Mouse (Mus musculus) liver, embryonic 13.5 days (tissue): ENCODE results near the gene Rtn4rl2. TPM values are rescaled to one million over a fixed set of nuclear protein-coding genes. Genes with fewer than 3 reads are reported as not detected.

Experiments used
- ATAC-seq: fragments of 200-750 bp; cut with Nextera tagmentation; 2 replicates; pipeline ENCODE4 v1.8.0; 2017; ENCODE audit warnings: low read depth, mild to moderate bottlenecking, moderate number of reproducible peaks, moderate library complexity
- DNase-seq: peaks from one replicate; pipeline ENCODE4 v3.0.0; 2022
- H3K27ac ChIP-seq: fragments of 300-500 bp; sonication (generic); 2 replicates; pipeline ENCODE4 v1.5.1; 2015; ENCODE audit warnings: moderate library complexity, mild to moderate bottlenecking, inconsistent platforms
- H3K27me3 ChIP-seq: fragments of 300-500 bp; sonication (generic); 2 replicates; pipeline ENCODE4 v1.6.1; 2015; ENCODE audit warnings: mild to moderate bottlenecking, inconsistent platforms
- H3K36me3 ChIP-seq: fragments of 300-500 bp; sonication (generic); 2 replicates; pipeline ENCODE4 v1.6.1; 2015; ENCODE audit warnings: mild to moderate bottlenecking, inconsistent platforms
- H3K4me1 ChIP-seq: fragments of 300-500 bp; sonication (generic); replicated peaks from 2 replicates; pipeline ENCODE4 v1.6.1; 2015; ENCODE audit warnings: inconsistent platforms
- H3K4me2 ChIP-seq: fragments of 300-500 bp; sonication (generic); 2 replicates; pipeline ENCODE4 v1.6.1; 2015; ENCODE audit warnings: inconsistent platforms, mild to moderate bottlenecking, moderate library complexity
- H3K4me3 ChIP-seq: fragments of 300-500 bp; sonication (generic); replicated peaks from 2 replicates; pipeline ENCODE4 v1.5.1; 2015; ENCODE audit warnings: mild to moderate bottlenecking, inconsistent platforms
- H3K9ac ChIP-seq: fragments of 300-500 bp; sonication (generic); 2 replicates; pipeline ENCODE4 v1.6.1; 2015; ENCODE audit warnings: mild to moderate bottlenecking, inconsistent platforms
- H3K9me3 ChIP-seq: fragments of 300-500 bp; sonication (generic); replicated peaks from 2 replicates; pipeline ENCODE4 v1.6.1; 2016; ENCODE audit warnings: inconsistent platforms
- WGBS: fragments of 180-500 bp; shearing (Covaris S2); methylation state at CpG from one replicate; pipeline ENCODE4 v1.1.7; 2015; ENCODE audit not compliant: insufficient replicate concordance; 5-methylcytosine and 5-hydroxymethylcytosine counted together
- microRNA-seq: library from miRNA; unstranded; fragments of <30 nt; microRNA quantifications from one replicate; pipeline ENCODE4, GENCODE M21; 2016
- polyA plus RNA-seq: library from polyadenylated mRNA; unstranded; fragments of >200 nt; fragmentation: Nextera tagmentation; extraction: Ambion mirVana; gene quantifications from 2 replicates; pipeline ENCODE4 v1.2.1, GENCODE M21; 2015

The Rtn4rl2 gene
- polyA plus RNA-seq, 1 experiment from 2014 or later: not detected

GRCm38 (mm10) chr2:84823237-84823636, 63.3 kb downstream of the Rtn4rl2 start:
- Histone ChIP-seq H3K9ac (no peak overlapping the region), H3K27me3 (peaks cover 59% of the 10 kb centered on the region), H3K4me2 (no peak overlapping the region), H3K9me3 (no peaks in the 10 kb centered on the region), H3K4me3 (no peak overlapping the region), H3K27ac (no peak overlapping the region), H3K4me1 (peaks cover 32% of the 10 kb centered on the region), H3K36me3 (peaks cover under 1% of the 10 kb centered on the region; the same call in 1 of the 2 replicates)
- 5% methylated on average over 2 of the region's 2 CpGs for WGBS
- DNase-seq (no peak), ATAC-seq (no peak)

- no peaks in the 10 kb centered on the region for H3K9me3 ChIP-seq
- peaks cover 60% of the 10 kb centered on the region for H3K27me3 ChIP-seq
- 40% methylated on average over 13 of the region's 13 CpGs for WGBS
Observed at GRCm38 (mm10) chr2:84822552-84822951, 64.0 kb downstream of the Rtn4rl2 start, which contains the start of gene Smtnl1. Smtnl1 (minus strand) TSS chr2:84822652.

More at GRCm38 (mm10) chr2:84822552-84822951, 64.0 kb downstream of the Rtn4rl2 start, which contains the start of gene Smtnl1:
- Histone ChIP-seq H3K27ac (no peak within 1 kb of the TSS), H3K36me3 (no peaks in the 10 kb centered on the region), H3K4me2 (no peak within 1 kb of the TSS), H3K9ac (no peak within 1 kb of the TSS), H3K4me3 (no peak within 1 kb of the TSS), H3K4me1 (peaks cover 31% of the 10 kb centered on the region)
- ATAC-seq (no peak), DNase-seq (no peak)

Small RNA genes within 50 kb of the gene (microRNA-seq; reads per million reads assigned to microRNA genes)
- gene Gm24332: not detected

Other genes with a start within 250 kb of the Rtn4rl2 start
- gene Ctnnd1, start 235.9 kb downstream of the Rtn4rl2 start, polyA plus RNA-seq: 10.8 and 16.7 TPM in 2 replicates
- 0.03 and 0.06 TPM in 2 replicates for gene Btbd18, start 227.6 kb downstream of the Rtn4rl2 start, polyA plus RNA-seq
- gene Selenoh, start 215.9 kb downstream of the Rtn4rl2 start, polyA plus RNA-seq: 143 and 145 TPM in 2 replicates
- not detected in 2 replicates for gene Gm28635, start 208.7 kb downstream of the Rtn4rl2 start, polyA plus RNA-seq
- 22.8 and 26.2 TPM in 2 replicates for gene Med19, start 208.3 kb downstream of the Rtn4rl2 start, polyA plus RNA-seq
- 77.9 and 83.4 TPM in 2 replicates for gene Tmx2, start 207.6 kb downstream of the Rtn4rl2 start, polyA plus RNA-seq
- gene Zdhhc5, start 171.5 kb downstream of the Rtn4rl2 start, polyA plus RNA-seq: 15.8 and 22.4 TPM in 2 replicates
- gene Clp1, start 159.4 kb downstream of the Rtn4rl2 start, polyA plus RNA-seq: 60.3 and 69.1 TPM in 2 replicates
- gene Ypel4, start 152.7 kb downstream of the Rtn4rl2 start, polyA plus RNA-seq: 57.8 and 64.2 TPM in 2 replicates
- 1.5 and 2.2 TPM in 2 replicates for gene Gm19426, start 143.1 kb downstream of the Rtn4rl2 start, polyA plus RNA-seq
- 34.0 and 39.6 TPM in 2 replicates for gene Serping1, start 111.3 kb downstream of the Rtn4rl2 start, polyA plus RNA-seq
- 404 and 444 TPM in 2 replicates for gene Ube2l6, start 87.9 kb downstream of the Rtn4rl2 start, polyA plus RNA-seq
- 0.23 and 0.24 TPM in 2 replicates for gene Smtnl1, start 64.1 kb downstream of the Rtn4rl2 start, polyA plus RNA-seq
- 46.8 and 51.5 TPM in 2 replicates for gene Timm10, start 59.7 kb downstream of the Rtn4rl2 start, polyA plus RNA-seq
- 138 and 178 TPM in 2 replicates for gene Slc43a1, start 47.9 kb downstream of the Rtn4rl2 start, polyA plus RNA-seq
- gene Slc43a3, start 49.9 kb upstream of the Rtn4rl2 start, polyA plus RNA-seq: 120 and 129 TPM in 2 replicates
- gene Prg2, start 93.8 kb upstream of the Rtn4rl2 start, polyA plus RNA-seq: 59.8 and 60.0 TPM in 2 replicates
- 6.3 and 6.5 TPM in 2 replicates for gene Prg3, start 101.5 kb upstream of the Rtn4rl2 start, polyA plus RNA-seq
- gene Ssrp1, start 150.5 kb upstream of the Rtn4rl2 start, polyA plus RNA-seq: 199 and 216 TPM in 2 replicates
- 0.23 and 0.27 TPM in 2 replicates for gene P2rx3, start 150.8 kb upstream of the Rtn4rl2 start, polyA plus RNA-seq
- gene Tnks1bp1, start 161.3 kb upstream of the Rtn4rl2 start, polyA plus RNA-seq: 3.4 and 4.9 TPM in 2 replicates
- 2.0 and 2.4 TPM in 2 replicates for gene Aplnr, start 249.5 kb upstream of the Rtn4rl2 start, polyA plus RNA-seq